Mouse (Mus musculus): ENCODE data around the gene Eif4g1.

DNA sequence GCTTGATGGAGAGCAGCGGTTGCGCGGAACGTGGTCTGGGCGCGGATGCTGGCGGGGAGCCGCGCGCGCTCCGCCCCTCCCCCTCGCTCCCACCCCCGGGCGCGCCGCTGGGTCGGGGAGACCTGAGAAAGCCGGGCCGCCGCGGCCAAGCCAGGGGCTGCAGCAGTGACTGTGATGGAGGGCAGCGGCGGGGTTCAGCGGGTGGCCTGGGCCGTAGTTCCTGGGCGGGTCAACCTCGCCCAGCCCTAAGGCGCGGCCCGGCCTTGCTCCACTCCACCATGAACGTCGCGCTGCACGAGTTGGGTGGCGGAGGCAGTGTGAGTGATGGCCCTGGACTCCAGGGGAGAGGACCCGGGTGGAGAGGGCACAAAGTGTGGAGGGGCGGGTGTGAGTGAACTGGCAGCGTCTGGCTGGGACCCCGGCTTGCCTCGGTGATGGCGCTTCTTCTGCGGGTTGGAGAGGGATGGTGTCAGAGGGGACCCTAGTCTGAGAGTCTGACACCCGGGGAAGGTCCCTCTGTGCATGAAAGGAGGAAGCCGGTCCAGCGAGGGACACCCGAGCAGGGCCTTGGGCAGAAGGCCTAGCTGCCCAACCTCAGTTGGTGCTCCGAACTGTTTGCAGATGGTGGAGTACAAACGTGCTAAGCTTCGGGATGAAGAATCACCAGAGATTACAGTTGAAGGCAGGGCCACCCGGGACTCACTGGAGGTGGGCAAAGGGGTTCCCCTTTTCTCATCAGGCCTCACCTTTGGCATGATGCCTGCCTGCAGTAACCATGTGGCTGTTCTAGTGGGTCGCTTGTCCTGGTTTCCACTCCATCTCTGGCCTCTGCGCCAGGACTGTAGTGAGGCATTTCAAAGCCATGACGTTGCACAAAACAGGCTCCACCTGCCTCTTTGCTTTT is 38.1 kb upstream of the Eif4g1 start, which contains the start of gene Ece2:
- TF ChIP-seq POLR2A (IDR thresholded peaks at IDR 0.05; ENCODE audit: low read depth, low read length) (no peak), CTCF (IDR thresholded peaks at IDR 0.05; ENCODE audit: extremely low read depth, insufficient read length, insufficient replicate concordance, low read depth, low read length) (no peak)
